Mouse (Mus musculus): ENCODE measurements at regions not wholly inside any gene's neighbourhood (a gene's known extent, or its start where the extent isn't known, plus 50 kb on each side); places are given as distances from the start of the nearest gene placed in this dataset.

DNA sequence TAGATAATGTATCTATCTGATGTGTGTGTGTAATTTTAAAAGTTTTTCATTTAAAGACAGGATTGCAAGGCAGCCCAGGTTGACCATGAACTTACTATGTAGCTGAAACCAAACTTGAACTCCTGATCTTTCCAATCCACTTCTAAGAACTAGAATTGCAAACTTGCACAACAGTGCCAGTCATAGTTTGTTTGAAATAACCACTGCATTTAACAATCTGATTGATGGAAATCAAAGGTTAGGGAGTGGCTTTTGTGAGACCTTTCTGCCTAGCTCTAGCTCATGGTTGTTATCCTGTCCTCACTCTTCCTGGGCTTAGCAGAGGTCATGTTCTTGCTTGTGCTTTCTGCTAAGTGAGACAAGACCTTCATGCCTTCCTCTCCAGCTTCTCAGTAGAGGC is 144.9 kb downstream of the Wnt5a start:
- TF ChIP-seq CTCF (IDR thresholded peaks at IDR 0.05; ENCODE audit: low read depth) (no peak), EP300 (IDR thresholded peaks at IDR 0.05; ENCODE audit: low read depth) (no peak)
